Mouse (Mus musculus) midbrain, embryonic 16.5 days (tissue): Measurements from ENCODE around the gene Arhgef26. TPM values are rescaled to one million over a fixed set of nuclear protein-coding genes. Genes with fewer than 3 reads are reported as not detected.

Experiments used
- ATAC-seq: fragments of 200-750 bp; cut with Nextera tagmentation; 2 replicates; pipeline ENCODE4 v1.8.0; 2017; ENCODE audit warnings: moderate TSS enrichment
- H3K27ac ChIP-seq: fragments of 300-500 bp; sonication (generic); 2 replicates; pipeline ENCODE4 v1.5.1; 2014; ENCODE audit warnings: mild to moderate bottlenecking, low read length, mixed read lengths
- H3K27me3 ChIP-seq: fragments of 300-500 bp; sonication (generic); 2 replicates; pipeline ENCODE4 v1.6.1; 2014; ENCODE audit warnings: low read depth, low read length, mixed read lengths; ENCODE audit not compliant: control insufficient read depth, insufficient read depth
- H3K36me3 ChIP-seq: fragments of 300-500 bp; sonication (generic); 2 replicates; pipeline ENCODE4 v1.6.1; 2014; ENCODE audit warnings: mild to moderate bottlenecking, low read length, moderate library complexity, mixed read lengths; ENCODE audit not compliant: control insufficient read depth, insufficient read depth
- H3K4me1 ChIP-seq: fragments of 300-500 bp; sonication (generic); 2 replicates; pipeline ENCODE4 v1.6.1; 2014; ENCODE audit warnings: mild to moderate bottlenecking, low read length, mixed read lengths; ENCODE audit not compliant: control insufficient read depth, insufficient read depth
- H3K4me2 ChIP-seq: fragments of 300-500 bp; sonication (generic); 2 replicates; pipeline ENCODE4 v1.6.1; 2014; ENCODE audit warnings: mild to moderate bottlenecking, low read length, mixed read lengths
- H3K4me3 ChIP-seq: fragments of 300-500 bp; sonication (generic); 2 replicates; pipeline ENCODE4 v1.5.1; 2014; ENCODE audit warnings: low read depth, mild to moderate bottlenecking, low read length, moderate library complexity, mixed read lengths
- H3K9ac ChIP-seq: fragments of 300-500 bp; sonication (generic); 2 replicates; pipeline ENCODE4 v1.6.1; 2014; ENCODE audit warnings: low read depth, low read length, mixed read lengths
- H3K9me3 ChIP-seq: fragments of 300-500 bp; sonication (generic); replicated peaks from 2 replicates; pipeline ENCODE4 v1.6.1; 2014; ENCODE audit warnings: mild to moderate bottlenecking, low read length, mixed read lengths; ENCODE audit not compliant: control insufficient read depth, poor library complexity, severe bottlenecking
- WGBS: fragments of 180-500 bp; shearing (Covaris S2); extraction: QIAGEN DNeasy Blood & Tissue Kit; methylation state at CpG from one replicate; pipeline ENCODE4 v1.1.7; 2014; 5-methylcytosine and 5-hydroxymethylcytosine counted together
- polyA plus RNA-seq: library from polyadenylated mRNA; unstranded; fragments of >200 nt; fragmentation: Nextera tagmentation; extraction: Ambion mirVana; gene quantifications from 2 replicates; pipeline ENCODE4 v1.2.1, GENCODE M21; 2015

Gene Arhgef26
- polyA plus RNA-seq, 1 experiment from 2014 or later = 12.9 TPM

- no peaks in the 10 kb centered on the region for H3K27me3 ChIP-seq
- H3K36me3 ChIP-seq = peaks cover 18% of the 10 kb centered on the region; the same call in 1 of the 2 replicates
- H3K4me3 ChIP-seq = no peak overlapping the region
- no peaks in the 10 kb centered on the region for H3K9me3 ChIP-seq
- no peak overlapping the region for H3K9ac ChIP-seq
- no peak overlapping the region for H3K27ac ChIP-seq
- H3K4me1 ChIP-seq = no peaks in the 10 kb centered on the region
- no peak for ATAC-seq
- H3K4me2 ChIP-seq = no peak overlapping the region
- 65% methylated on average over 4 of the region's 4 CpGs for WGBS
These were observed 161.2 kb downstream of the Arhgef26 start for GRCm38 (mm10) chr3:62499327-62499726.

- peak overlapping the region; percentile 60 for H3K4me3 ChIP-seq
- peak overlapping the region; percentile 46 for H3K9ac ChIP-seq
- peak overlapping the region; percentile 87 for H3K4me2 ChIP-seq
- H3K27ac ChIP-seq = no peak overlapping the region
- peaks cover 6% of the 10 kb centered on the region; the same call in 1 of the 2 replicates for H3K36me3 ChIP-seq
- peaks cover 18% of the 10 kb centered on the region for H3K4me1 ChIP-seq
- WGBS = 74% methylated on average over 5 of the region's 5 CpGs
- no peaks in the 10 kb centered on the region for H3K27me3 ChIP-seq
- no peaks in the 10 kb centered on the region for H3K9me3 ChIP-seq
- ATAC-seq = no peak
These were observed 167.2 kb downstream of the Arhgef26 start for GRCm38 (mm10) chr3:62505166-62505900.

- H3K9ac ChIP-seq = peak within 1 kb of the TSS; percentile 77
- WGBS = under 1% methylated on average over 65 of the region's 66 CpGs
- H3K27me3 ChIP-seq = no peaks in the 10 kb centered on the region
- H3K4me3 ChIP-seq = peak within 1 kb of the TSS; percentile 60
- no peaks in the 10 kb centered on the region for H3K9me3 ChIP-seq
- peak; percentile 100 for ATAC-seq
- peak within 1 kb of the TSS; percentile 92 for H3K27ac ChIP-seq
- peaks cover 18% of the 10 kb centered on the region for H3K4me1 ChIP-seq
- H3K36me3 ChIP-seq = no peaks in the 10 kb centered on the region
- peak within 1 kb of the TSS; percentile 87 for H3K4me2 ChIP-seq
These were observed 168.5 kb downstream of the Arhgef26 start, which contains the start of gene Dhx36 for GRCm38 (mm10) chr3:62506488-62507205. TSS of gene Dhx36 (minus strand) at chr3:62507004.

GRCm38 (mm10) chr3:62507206-62507647 is 169.1 kb downstream of the Arhgef26 start:
- Histone ChIP-seq H3K9me3 (no peaks in the 10 kb centered on the region), H3K27me3 (no peaks in the 10 kb centered on the region), H3K4me2 (peak overlapping the region; percentile 58), H3K4me1 (peaks cover 18% of the 10 kb centered on the region), H3K36me3 (no peaks in the 10 kb centered on the region), H3K27ac (no peak overlapping the region), H3K9ac (no peak overlapping the region), H3K4me3 (peak overlapping the region; percentile 60)
- peak; percentile 29; the same call in 1 of the 2 replicates for ATAC-seq
- 35% methylated on average over 5 of the region's 5 CpGs for WGBS

Other genes starting within 250 kb of the Arhgef26 start
- 40.5 and 43.1 TPM in 2 replicates for gene Dhx36, start 168.7 kb downstream of the Arhgef26 start, polyA plus RNA-seq